Mouse (Mus musculus) MEL (cell line): ENCODE measurements at regions not wholly inside any gene's neighbourhood (a gene's known extent, or its start where the extent isn't known, plus 50 kb on each side); places are given as distances from the start of the nearest gene placed in this dataset.

ENCODE experiments used
- CTCF ChIP-seq, 3 experiments: IDR thresholded peaks in 2 of 3; conservative IDR thresholded peaks in 1 of 3; 2 replicates each; pipeline ENCODE4 v1.5.1; 2011 to 2012; ENCODE audit warnings: low read length in 3 of 3, low read depth in 2 of 3, mild to moderate bottlenecking in 2 of 3, improper control_type of control experiment in 1 of 3, inconsistent platforms in 1 of 3, mixed read lengths in 1 of 3, moderate library complexity in 1 of 3; ENCODE audit not compliant: control insufficient read depth in 1 of 3, insufficient read depth in 1 of 3, poor library complexity in 1 of 3, severe bottlenecking in 1 of 3
- EP300 ChIP-seq, 2 experiments: IDR thresholded peaks; 2 replicates each; pipeline ENCODE4 v1.6.1; 2011; ENCODE audit warnings: improper control_type of control experiment in 2 of 2, low read length in 2 of 2, low read depth in 1 of 2, mild to moderate bottlenecking in 1 of 2
- ETS1 ChIP-seq: IDR thresholded peaks from 2 replicates; pipeline ENCODE4 v1.6.1; 2012; ENCODE audit warnings: low read depth, mild to moderate bottlenecking, inconsistent platforms, low read length, improper control_type of control experiment, moderate library complexity
- HCFC1 ChIP-seq: IDR thresholded peaks from 2 replicates; pipeline ENCODE4 v1.6.1; 2012; ENCODE audit warnings: low read depth, mild to moderate bottlenecking, inconsistent platforms, low read length, improper control_type of control experiment, moderate library complexity
- MAX ChIP-seq: IDR thresholded peaks from 2 replicates; pipeline ENCODE4 v1.6.1; 2011; ENCODE audit warnings: low read length, improper control_type of control experiment
- MXI1 ChIP-seq: IDR thresholded peaks from 2 replicates; pipeline ENCODE4 v1.6.1; 2011; ENCODE audit warnings: mild to moderate bottlenecking, low read depth, low read length, improper control_type of control experiment
- NRF1 ChIP-seq: IDR thresholded peaks from 2 replicates; pipeline ENCODE4 v1.6.1; 2014; ENCODE audit warnings: low read depth, mild to moderate bottlenecking, inconsistent platforms, low read length, improper control_type of control experiment, moderate library complexity; ENCODE audit not compliant: poor library complexity, insufficient read depth, severe bottlenecking
- POLR2A ChIP-seq, 2 experiments: IDR thresholded peaks; 2 replicates each; pipeline ENCODE4 v1.6.1; 2011 to 2012; ENCODE audit warnings: low read length in 2 of 2, mild to moderate bottlenecking in 2 of 2, control low read depth in 1 of 2, improper control_type of control experiment in 1 of 2, low read depth in 1 of 2, moderate library complexity in 1 of 2; ENCODE audit not compliant: control insufficient read depth in 1 of 2, insufficient read depth in 1 of 2, poor library complexity in 1 of 2
- SMC3 ChIP-seq: IDR thresholded peaks from 2 replicates; pipeline ENCODE4 v1.6.1; 2011; ENCODE audit warnings: low read depth, low read length, improper control_type of control experiment

- TF ChIP-seq POLR2A (IDR thresholded peaks at IDR 0.05; ENCODE audit: control insufficient read depth in 1 of 2, insufficient read depth in 1 of 2, low read depth in 1 of 2, low read length in 2 of 2, poor library complexity in 1 of 2) (no peak), CTCF (IDR thresholded peaks at IDR 0.05 in 2 of 3, conservative IDR thresholded peaks at IDR 0.05 in 1 of 3; ENCODE audit: control insufficient read depth in 1 of 3, insufficient read depth in 1 of 3, low read depth in 2 of 3, low read length in 3 of 3, poor library complexity in 1 of 3, severe bottlenecking in 1 of 3) (no peak), NRF1 (no peak), HCFC1 (no peak), SMC3 (no peak), EP300 (IDR thresholded peaks at IDR 0.05; ENCODE audit: low read depth in 1 of 2, low read length in 2 of 2) (no peak), MAX (no peak), ETS1 (no peak), MXI1 (no peak)
These were observed 444.6 kb downstream of the Wdr11 start for GRCm38 (mm10) chr7:130036235-130036634.
